Mouse (Mus musculus) neural tube, embryonic 13.5 days (tissue): ENCODE measurements at regions not wholly inside any gene's neighbourhood (a gene's known extent, or its start where the extent isn't known, plus 50 kb on each side); places are given as distances from the start of the nearest gene placed in this dataset.
"Not testable (repeated sequence)": the region's sequence is repeated elsewhere in the genome, so short reads cannot be mapped to it uniquely, and the experiment has no call there.

Experiments used
- ATAC-seq: fragments of 200-750 bp; cut with Nextera tagmentation; 2 replicates; pipeline ENCODE4 v1.8.0; 2017; ENCODE audit warnings: low read depth, mild to moderate bottlenecking, moderate TSS enrichment, moderate library complexity
- H3K27ac ChIP-seq: fragments of 300-500 bp; sonication (generic); replicated peaks from 2 replicates; pipeline ENCODE4 v1.5.1; 2015; ENCODE audit warnings: moderate library complexity, mild to moderate bottlenecking, inconsistent platforms
- H3K27me3 ChIP-seq: fragments of 300-500 bp; sonication (generic); 2 replicates; pipeline ENCODE4 v1.6.1; 2015; ENCODE audit warnings: mild to moderate bottlenecking, inconsistent platforms
- H3K36me3 ChIP-seq: fragments of 300-500 bp; sonication (generic); 2 replicates; pipeline ENCODE4 v1.6.1; 2015; ENCODE audit warnings: mild to moderate bottlenecking, inconsistent platforms
- H3K4me1 ChIP-seq: fragments of 300-500 bp; sonication (generic); replicated peaks from 2 replicates; pipeline ENCODE4 v1.6.1; 2015; ENCODE audit warnings: inconsistent platforms
- H3K4me2 ChIP-seq: fragments of 300-500 bp; sonication (generic); 2 replicates; pipeline ENCODE4 v1.6.1; 2015; ENCODE audit warnings: inconsistent platforms, mild to moderate bottlenecking, moderate library complexity
- H3K4me3 ChIP-seq: fragments of 300-500 bp; sonication (generic); 2 replicates; pipeline ENCODE4 v1.5.1; 2015; ENCODE audit warnings: mild to moderate bottlenecking, inconsistent platforms
- H3K9ac ChIP-seq: fragments of 300-500 bp; sonication (generic); 2 replicates; pipeline ENCODE4 v1.6.1; 2015; ENCODE audit warnings: moderate library complexity, mild to moderate bottlenecking, inconsistent platforms
- H3K9me3 ChIP-seq: fragments of 300-500 bp; sonication (generic); 2 replicates; pipeline ENCODE4 v1.6.1; 2016; ENCODE audit warnings: inconsistent platforms
- WGBS: fragments of 180-500 bp; shearing (Covaris S2); methylation state at CpG from one replicate; pipeline ENCODE4 v1.1.7; 2015; 5-methylcytosine and 5-hydroxymethylcytosine counted together

GRCm38 (mm10) chr1:83831900-83832535 lies 424.0 kb upstream of the Sphkap start:
- peak; percentile 76; the same call in 1 of the 2 replicates for ATAC-seq
- Histone ChIP-seq H3K36me3 (no peaks in the 10 kb centered on the region), H3K4me2 (no peak overlapping the region), H3K4me3 (no peak overlapping the region), H3K9me3 (no peaks in the 10 kb centered on the region), H3K27ac (peak overlapping the region; percentile 82), H3K4me1 (peaks cover 26% of the 10 kb centered on the region), H3K9ac (no peak overlapping the region), H3K27me3 (no peaks in the 10 kb centered on the region)
- WGBS: 54% methylated on average over 3 of the region's 3 CpGs

- no peak overlapping the region for H3K9ac ChIP-seq
- peaks cover 26% of the 10 kb centered on the region for H3K4me1 ChIP-seq
- H3K27me3 ChIP-seq: no peaks in the 10 kb centered on the region
- peak; percentile 70 for ATAC-seq
- no peak overlapping the region for H3K4me3 ChIP-seq
- H3K36me3 ChIP-seq: no peaks in the 10 kb centered on the region
- H3K9me3 ChIP-seq: no peaks in the 10 kb centered on the region
- 39% methylated on average over 6 of the region's 6 CpGs for WGBS
- no peak overlapping the region for H3K4me2 ChIP-seq
- peak overlapping the region; percentile 82 for H3K27ac ChIP-seq
Observed at GRCm38 (mm10) chr1:83830025-83830645, 422.1 kb upstream of the Sphkap start.

GRCm38 (mm10) chr1:83811162-83811561 lies 403.2 kb upstream of the Sphkap start:
- not testable (repeated sequence) for ATAC-seq
- WGBS: 48% methylated on average over 6 of the region's 6 CpGs

GRCm38 (mm10) chr1:83808432-83808831 lies 400.4 kb upstream of the Sphkap start:
- Histone ChIP-seq H3K36me3 (no peaks in the 10 kb centered on the region), H3K27ac (no peak overlapping the region), H3K27me3 (no peaks in the 10 kb centered on the region), H3K9ac (no peak overlapping the region), H3K4me2 (no peak overlapping the region), H3K4me3 (no peak overlapping the region), H3K9me3 (no peaks in the 10 kb centered on the region), H3K4me1 (no peaks in the 10 kb centered on the region)
- 91% methylated on average over 6 of the region's 6 CpGs for WGBS
- no peak for ATAC-seq

More at GRCm38 (mm10) chr1:83811162-83811561, 403.2 kb upstream of the Sphkap start:
- H3K36me3 ChIP-seq, H3K27ac ChIP-seq, H3K9ac ChIP-seq, H3K4me3 ChIP-seq, H3K9me3 ChIP-seq, H3K27me3 ChIP-seq, H3K4me1 ChIP-seq, H3K4me2 ChIP-seq: not testable (repeated sequence)

- Histone ChIP-seq H3K4me2 (no peak overlapping the region), H3K36me3 (no peaks in the 10 kb centered on the region), H3K27me3 (no peaks in the 10 kb centered on the region), H3K4me1 (no peaks in the 10 kb centered on the region), H3K9ac (no peak overlapping the region), H3K9me3 (no peaks in the 10 kb centered on the region), H3K27ac (no peak overlapping the region), H3K4me3 (no peak overlapping the region)
- ATAC-seq: no peak
- 74% methylated on average over 2 of the region's 2 CpGs for WGBS
Observed at GRCm38 (mm10) chr1:83803345-83804041, 395.5 kb upstream of the Sphkap start.

- H3K36me3 ChIP-seq: no peaks in the 10 kb centered on the region
- no peak overlapping the region for H3K27ac ChIP-seq
- H3K4me3 ChIP-seq: no peak overlapping the region
- H3K9ac ChIP-seq: no peak overlapping the region
- 0 out of 2 replicates have a peak, but pooled peaks cover 2% of the 10 kb centered on the region for H3K4me1 ChIP-seq
- no peak for ATAC-seq
- H3K27me3 ChIP-seq: no peaks in the 10 kb centered on the region
- H3K4me2 ChIP-seq: no peak overlapping the region
- H3K9me3 ChIP-seq: no peaks in the 10 kb centered on the region
Observed at GRCm38 (mm10) chr1:83801759-83802158, 393.8 kb upstream of the Sphkap start.

- no peaks in the 10 kb centered on the region; the same call in 1 of the 2 replicates for H3K9me3 ChIP-seq
- no peaks in the 10 kb centered on the region for H3K27me3 ChIP-seq
- WGBS: 63% methylated on average over 7 of the region's 7 CpGs
- no peaks in the 10 kb centered on the region for H3K36me3 ChIP-seq
- no peak overlapping the region for H3K4me2 ChIP-seq
- no peak for ATAC-seq
- H3K4me1 ChIP-seq: 0 out of 2 replicates have a peak, but pooled peaks cover 3% of the 10 kb centered on the region
- no peak overlapping the region for H3K4me3 ChIP-seq
- H3K9ac ChIP-seq: no peak overlapping the region
- no peak overlapping the region for H3K27ac ChIP-seq
Observed at GRCm38 (mm10) chr1:83796961-83797891, 389.2 kb upstream of the Sphkap start.

- no peak for ATAC-seq
- Histone ChIP-seq H3K27me3 (no peaks in the 10 kb centered on the region), H3K4me1 (no peaks in the 10 kb centered on the region; the same call in 1 of the 2 replicates), H3K9ac (no peak overlapping the region), H3K27ac (no peak overlapping the region), H3K9me3 (no peaks in the 10 kb centered on the region), H3K4me2 (no peak overlapping the region), H3K4me3 (no peak overlapping the region), H3K36me3 (no peaks in the 10 kb centered on the region)
- 44% methylated on average over 1 of the region's 1 CpGs for WGBS
Observed at GRCm38 (mm10) chr1:83777151-83777550, 369.2 kb upstream of the Sphkap start.

GRCm38 (mm10) chr1:83771160-83771559 lies 363.2 kb upstream of the Sphkap start:
- Histone ChIP-seq H3K27me3 (no peaks in the 10 kb centered on the region), H3K4me1 (no peaks in the 10 kb centered on the region), H3K4me3 (no peak overlapping the region), H3K36me3 (no peaks in the 10 kb centered on the region), H3K27ac (no peak overlapping the region), H3K9me3 (no peaks in the 10 kb centered on the region), H3K9ac (no peak overlapping the region), H3K4me2 (no peak overlapping the region)
- ATAC-seq: no peak
- 75% methylated on average over 3 of the region's 3 CpGs for WGBS

- H3K27me3 ChIP-seq: no peaks in the 10 kb centered on the region
- no peaks in the 10 kb centered on the region for H3K9me3 ChIP-seq
- H3K4me3 ChIP-seq: no peak overlapping the region
- 80% methylated on average over 4 of the region's 4 CpGs for WGBS
- H3K36me3 ChIP-seq: no peaks in the 10 kb centered on the region
- no peak for ATAC-seq
- H3K4me1 ChIP-seq: peaks cover 4% of the 10 kb centered on the region; the same call in 1 of the 2 replicates
- H3K9ac ChIP-seq: no peak overlapping the region
- H3K4me2 ChIP-seq: no peak overlapping the region
- no peak overlapping the region for H3K27ac ChIP-seq
Observed at GRCm38 (mm10) chr1:83761499-83761898, 353.5 kb upstream of the Sphkap start.

- peaks cover 4% of the 10 kb centered on the region for H3K4me1 ChIP-seq
- no peak overlapping the region for H3K4me3 ChIP-seq
- H3K27ac ChIP-seq: no peak overlapping the region
- 0 out of 2 replicates have a peak, but pooled peaks have one; percentile 40 for ATAC-seq
- H3K36me3 ChIP-seq: no peaks in the 10 kb centered on the region
- no peak overlapping the region for H3K9ac ChIP-seq
- no peaks in the 10 kb centered on the region for H3K27me3 ChIP-seq
- no peaks in the 10 kb centered on the region for H3K9me3 ChIP-seq
- H3K4me2 ChIP-seq: no peak overlapping the region
Observed at GRCm38 (mm10) chr1:83756866-83757265, 348.9 kb upstream of the Sphkap start.

GRCm38 (mm10) chr1:83755336-83755735 lies 347.3 kb upstream of the Sphkap start:
- no peaks in the 10 kb centered on the region for H3K36me3 ChIP-seq
- no peak for ATAC-seq
- H3K9me3 ChIP-seq: no peaks in the 10 kb centered on the region
- H3K9ac ChIP-seq: no peak overlapping the region
- peaks cover 4% of the 10 kb centered on the region for H3K4me1 ChIP-seq
- H3K4me2 ChIP-seq: no peak overlapping the region
- no peak overlapping the region for H3K27ac ChIP-seq
- WGBS: 42% methylated on average over 1 of the region's 1 CpGs
- H3K4me3 ChIP-seq: no peak overlapping the region
- H3K27me3 ChIP-seq: no peaks in the 10 kb centered on the region
